Mouse (Mus musculus): ENCODE measurements around the gene Pnpla2.

DNA sequence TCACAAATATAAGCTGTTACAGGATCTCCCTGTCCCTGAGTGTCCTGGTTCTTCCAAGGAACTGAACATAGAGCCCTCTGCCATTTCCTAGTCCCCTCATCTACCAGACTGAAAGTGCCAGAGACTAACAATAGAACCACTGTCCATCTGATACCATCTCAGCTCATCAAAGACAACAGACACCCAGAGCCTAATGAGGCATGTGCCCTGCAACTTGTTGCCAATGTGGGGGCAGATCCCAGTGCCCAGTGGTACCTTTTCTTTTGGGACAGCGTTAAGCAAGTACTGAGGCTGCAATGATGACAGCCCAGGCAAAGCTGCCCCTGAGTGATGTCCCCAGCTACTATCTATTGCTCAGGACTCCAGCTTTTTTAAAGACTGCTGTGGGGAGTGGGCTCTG, 31.2 kb downstream of the Pnpla2 start:
- no peak for TF ChIP-seq EP300 (optimal IDR thresholded peaks at IDR 0.05)
- no peak for TF ChIP-seq CTCF (IDR thresholded peaks at IDR 0.05; ENCODE audit: low read depth)
